ENCODE assay signal across 8 mouse cellular contexts in the genomic region with DNA sequence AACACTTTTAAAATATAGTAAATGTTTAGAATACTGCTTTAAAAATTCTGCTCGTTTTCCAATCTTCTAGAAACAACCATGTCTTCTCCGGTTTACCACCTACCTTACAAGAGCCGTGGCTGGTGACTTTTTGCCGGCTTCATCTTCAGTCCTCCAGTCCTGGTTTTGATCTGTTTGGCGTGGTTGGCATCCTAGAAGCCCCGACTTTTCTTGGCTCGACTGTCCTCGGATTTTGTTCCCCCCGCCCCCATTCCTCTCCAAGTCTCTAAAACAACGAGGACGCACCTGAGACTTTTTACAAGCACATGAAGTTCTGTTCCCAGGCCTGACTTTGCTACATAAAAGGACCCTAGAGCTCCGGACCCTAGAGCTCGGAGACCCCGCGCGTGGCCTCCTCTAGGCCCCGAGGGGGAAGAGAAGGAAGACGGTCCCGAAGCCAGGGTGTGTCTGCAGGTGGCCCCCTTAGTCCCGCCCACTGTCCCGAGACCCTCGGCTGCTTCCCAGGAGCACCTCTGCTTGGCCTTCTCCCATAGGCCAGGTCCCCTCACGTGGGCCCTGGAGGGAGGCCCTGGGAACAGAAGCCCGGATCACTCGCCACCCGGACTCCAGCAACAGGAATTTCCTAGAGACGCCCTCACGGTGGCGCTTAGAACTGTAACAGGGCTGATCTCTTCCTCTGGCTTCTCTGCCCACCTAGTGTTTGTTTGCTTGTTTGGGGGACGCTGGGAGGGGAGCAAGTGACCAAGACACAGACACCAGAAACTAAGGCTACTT.
DNase-seq lines count a peak whose midpoint lies in the region; ATAC-seq and TF ChIP-seq lines count a peak whose summit lies in the region.

No protein-coding gene starts in this region.

- DNase-seq in MEL-GATA-1-ER (ENCODE audit: extremely low read depth, low read depth) = peak; percentile 69
- DNase-seq in cerebellum, adult 18-20 months = peak; percentile 80 to 88
- peak; percentile 79 for DNase-seq in forebrain, postnatal 0 days
- peak; percentile 73 for DNase-seq in heart, postnatal 25 days (ENCODE audit: low spot score)
- peak; percentile 80 to 85 for DNase-seq in layer of hippocampus, adult 18-20 months (ENCODE audit: low spot score in 2 of 2)
- DNase-seq in lung, adult 18-20 months = peak; percentile 85 to 90
- DNase-seq in thymus, postnatal 10 days (ENCODE audit: low spot score in 2 of 2) = peak; percentile 45 to 63

- H3K9ac ChIP-seq in forebrain, postnatal 0 days = peak overlapping the region; percentile 40
- peak overlapping the region; percentile 47 for H3K9ac ChIP-seq in neural tube, embryonic 15.5 days (replicated peaks)

- intact Hi-C loops in heart, postnatal 25 days (cut with DNase I) = no loop called here

- H3K4me2 ChIP-seq in forebrain, postnatal 0 days (ENCODE audit: low read depth) = peak overlapping the region; percentile 60
- H3K4me2 ChIP-seq in neural tube, embryonic 15.5 days = peak overlapping the region; percentile 58

- no peaks in the 10 kb centered on the region for H3K4me1 ChIP-seq in forebrain, postnatal 0 days (ENCODE audit: insufficient read depth)
- H3K4me1 ChIP-seq in neural tube, embryonic 15.5 days = no peaks in the 10 kb centered on the region

- no peaks in the 10 kb centered on the region for H3K36me3 ChIP-seq in forebrain, postnatal 0 days (ENCODE audit: insufficient read depth)
- H3K36me3 ChIP-seq in neural tube, embryonic 15.5 days = no peaks in the 10 kb centered on the region

- H3K9me3 ChIP-seq in forebrain, postnatal 0 days (ENCODE audit: low read length) = no peaks in the 10 kb centered on the region
- H3K9me3 ChIP-seq in neural tube, embryonic 15.5 days (replicated peaks) = no peaks in the 10 kb centered on the region

- H3K27ac ChIP-seq in forebrain, postnatal 0 days (ENCODE audit: low read depth, low read length) = no peak overlapping the region
- H3K27ac ChIP-seq in neural tube, embryonic 15.5 days (replicated peaks) = 0 out of 2 replicates have a peak overlapping the region, but pooled peaks have one; percentile 13

- peak; percentile 56 for TF ChIP-seq CTCF in forebrain, postnatal 0 days (IDR thresholded peaks at IDR 0.05; ENCODE audit: low read depth)

- H3K4me3 ChIP-seq in forebrain, postnatal 0 days (ENCODE audit: low read depth, low read length) = peak overlapping the region; percentile 46
- H3K4me3 ChIP-seq in neural tube, embryonic 15.5 days (replicated peaks) = peak overlapping the region; percentile 52

- peak; percentile 99 for ATAC-seq in forebrain, postnatal 0 days
- peak; percentile 98 for ATAC-seq in neural tube, embryonic 15.5 days (ENCODE audit: low FRiP score)

- H3K27me3 ChIP-seq in forebrain, postnatal 0 days (ENCODE audit: insufficient read depth, low read length) = no peaks in the 10 kb centered on the region
- no peaks in the 10 kb centered on the region for H3K27me3 ChIP-seq in neural tube, embryonic 15.5 days (replicated peaks)

- 29% methylated on average over 30 of the region's 30 CpGs for WGBS in forebrain, postnatal 0 days
- WGBS in neural tube, embryonic 15.5 days = 14% methylated on average over 26 of the region's 30 CpGs
